Mouse (Mus musculus) splenic B cell, adult 2 months (primary cell): Measurements from ENCODE around the gene Safb.

Experiments
- DNase-seq: peaks from one replicate; pipeline ENCODE4 v3.0.0-alpha.2; 2011; ENCODE audit warnings: low read depth, low spot score
- H3K27me3 ChIP-seq: 2 replicates; pipeline ENCODE4 v1.6.1; 2012; ENCODE audit warnings: mild to moderate bottlenecking, low read length, moderate library complexity, mixed read lengths; ENCODE audit not compliant: control insufficient read depth, poor library complexity, insufficient read depth, severe bottlenecking
- H3K36me3 ChIP-seq: 2 replicates; pipeline ENCODE4 v1.6.1; 2012; ENCODE audit warnings: mild to moderate bottlenecking, low read length, moderate library complexity, mixed read lengths; ENCODE audit not compliant: control insufficient read depth, poor library complexity, insufficient read depth, severe bottlenecking

Gene Safb

GRCm38 (mm10) chr17:56584257-56585130 is at the start of gene Safb, which contains the start of gene Safb2:
Gene Safb, plus strand, starts transcription at chr17:56584825.
Gene Safb2, minus strand, starts transcription at chr17:56584585.
- Histone ChIP-seq H3K36me3 (peaks cover 4% of the 10 kb centered on the region; the same call in 1 of the 2 replicates), H3K27me3 (no peaks in the 10 kb centered on the region)
- DNase-seq = peak; percentile 100

GRCm38 (mm10) chr17:56536192-56536591 is 48.4 kb upstream of the Safb start:
- no peak for DNase-seq
- H3K36me3 ChIP-seq = no peaks in the 10 kb centered on the region
- H3K27me3 ChIP-seq = no peaks in the 10 kb centered on the region

DNA sequence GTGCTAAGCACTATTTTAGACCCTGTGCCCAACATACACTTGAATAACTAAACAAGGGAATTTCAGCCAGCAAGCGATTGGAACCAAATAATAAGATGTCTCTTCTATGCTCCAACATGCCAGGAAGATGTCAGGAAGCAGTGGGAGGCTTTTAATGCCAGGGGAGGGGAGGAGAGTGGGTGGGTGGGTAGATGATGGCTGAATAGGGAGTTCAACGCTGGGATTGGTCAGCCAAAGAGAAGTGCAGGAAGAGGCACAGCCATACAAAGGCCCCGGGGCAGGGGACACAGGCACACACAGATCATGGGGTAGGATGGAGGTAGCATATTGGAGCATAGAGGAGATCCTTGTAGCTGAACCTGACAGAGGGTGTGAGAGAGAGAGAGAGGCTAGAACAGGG is 47.8 kb upstream of the Safb start:
- H3K27me3 ChIP-seq = no peaks in the 10 kb centered on the region
- no peak for DNase-seq
- H3K36me3 ChIP-seq = no peaks in the 10 kb centered on the region

DNA sequence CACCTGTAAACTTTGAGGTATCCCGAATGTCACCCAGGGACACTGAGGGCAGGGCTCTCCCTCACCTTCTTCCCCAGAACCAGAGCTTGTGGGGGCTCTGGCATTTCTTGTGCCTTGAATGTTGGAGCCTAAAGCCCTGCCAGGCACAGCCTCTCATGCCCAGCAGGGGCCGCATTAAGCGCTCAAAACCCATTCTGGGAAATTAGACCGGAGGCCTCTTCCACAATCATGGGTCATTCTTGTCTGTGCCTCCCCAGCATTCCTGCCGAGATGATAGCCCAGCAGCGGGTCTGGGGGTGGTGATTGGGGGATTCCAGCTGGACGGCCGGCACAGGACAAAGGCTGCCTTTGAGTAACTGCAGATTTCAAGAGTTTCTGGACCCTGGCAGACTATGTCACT is 46.7 kb upstream of the Safb start:
- no peak for DNase-seq
- Histone ChIP-seq H3K36me3 (no peaks in the 10 kb centered on the region), H3K27me3 (no peaks in the 10 kb centered on the region)

DNA sequence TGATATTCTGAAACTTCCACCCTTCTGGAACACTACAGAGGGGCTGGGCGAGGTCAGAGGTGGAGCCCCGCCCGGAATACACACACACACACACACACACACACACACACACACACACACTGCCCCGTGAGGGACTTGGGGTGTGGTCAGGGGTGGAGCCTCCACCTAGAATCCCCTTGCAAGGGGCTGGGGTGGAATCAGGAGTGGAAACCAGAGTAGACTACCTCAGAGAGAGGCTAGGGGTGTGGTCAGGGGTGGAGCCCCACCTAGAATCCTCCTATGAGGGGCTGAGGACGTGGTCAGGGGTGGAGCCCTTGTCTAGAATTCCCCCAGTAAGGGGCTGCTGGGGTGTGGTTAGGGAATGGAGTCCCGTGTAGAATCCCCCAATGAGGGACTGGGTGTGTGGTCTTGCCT is 44.1 kb upstream of the Safb start:
- Histone ChIP-seq H3K27me3 (no peaks in the 10 kb centered on the region), H3K36me3 (no peaks in the 10 kb centered on the region)
- no peak for DNase-seq

DNA sequence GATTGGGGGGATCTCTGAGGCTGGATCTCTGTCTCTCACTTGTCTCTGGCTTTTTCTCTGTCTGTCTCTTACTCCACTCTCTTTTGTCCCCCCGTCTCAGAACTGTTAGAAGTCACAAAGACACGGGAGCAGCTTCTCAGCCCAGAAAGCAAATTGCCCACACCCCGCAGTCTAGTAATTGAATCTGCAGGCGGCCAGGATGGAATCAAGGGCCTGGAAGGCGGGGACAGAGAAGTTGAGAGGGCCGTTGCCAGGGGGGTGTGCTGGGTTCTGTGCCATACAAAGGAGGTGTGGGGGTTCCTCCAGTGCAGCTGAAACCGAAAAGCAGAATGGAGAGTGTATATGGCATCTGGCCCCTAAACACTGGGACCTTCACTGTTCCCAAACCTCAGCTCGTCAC is 41.9 kb upstream of the Safb start:
- Histone ChIP-seq H3K27me3 (no peaks in the 10 kb centered on the region), H3K36me3 (no peaks in the 10 kb centered on the region)
- no peak for DNase-seq

GRCm38 (mm10) chr17:56543684-56544224 is 40.9 kb upstream of the Safb start:
- no peaks in the 10 kb centered on the region for H3K27me3 ChIP-seq
- H3K36me3 ChIP-seq = no peaks in the 10 kb centered on the region
- DNase-seq = no peak

- H3K36me3 ChIP-seq = no peaks in the 10 kb centered on the region
- no peaks in the 10 kb centered on the region for H3K27me3 ChIP-seq
- no peak for DNase-seq
Measured at GRCm38 (mm10) chr17:56544699-56545387, 39.8 kb upstream of the Safb start.

DNA sequence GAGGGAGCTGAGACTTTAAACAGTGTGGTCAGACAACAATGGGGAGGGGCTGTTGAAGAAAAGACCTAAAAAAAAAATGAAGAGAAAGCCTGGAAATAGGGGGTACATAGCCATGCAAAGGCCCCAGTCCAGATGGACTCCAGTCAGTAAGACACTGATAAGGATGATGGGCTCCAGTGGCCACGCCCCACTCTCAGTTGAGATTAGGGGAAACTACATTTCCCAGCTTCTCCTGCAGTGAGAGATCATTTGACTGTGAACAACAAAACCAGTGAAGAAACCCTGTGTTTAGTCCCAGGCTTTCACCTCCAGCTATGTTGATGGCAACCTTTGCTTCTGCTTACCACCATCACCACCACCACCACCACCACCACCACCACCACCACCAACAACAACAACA is 38.7 kb upstream of the Safb start:
- Histone ChIP-seq H3K36me3 (no peaks in the 10 kb centered on the region), H3K27me3 (no peaks in the 10 kb centered on the region)
- DNase-seq = no peak

- no peak for DNase-seq
- H3K36me3 ChIP-seq = no peaks in the 10 kb centered on the region
- no peaks in the 10 kb centered on the region for H3K27me3 ChIP-seq
Measured at GRCm38 (mm10) chr17:56546576-56546975, 38.0 kb upstream of the Safb start.

GRCm38 (mm10) chr17:56547116-56547845 is 37.3 kb upstream of the Safb start:
- no peak for DNase-seq
- Histone ChIP-seq H3K36me3 (no peaks in the 10 kb centered on the region), H3K27me3 (no peaks in the 10 kb centered on the region)

GRCm38 (mm10) chr17:56547846-56548604 is 36.6 kb upstream of the Safb start:
- no peaks in the 10 kb centered on the region for H3K27me3 ChIP-seq
- no peaks in the 10 kb centered on the region for H3K36me3 ChIP-seq
- no peak for DNase-seq

DNA sequence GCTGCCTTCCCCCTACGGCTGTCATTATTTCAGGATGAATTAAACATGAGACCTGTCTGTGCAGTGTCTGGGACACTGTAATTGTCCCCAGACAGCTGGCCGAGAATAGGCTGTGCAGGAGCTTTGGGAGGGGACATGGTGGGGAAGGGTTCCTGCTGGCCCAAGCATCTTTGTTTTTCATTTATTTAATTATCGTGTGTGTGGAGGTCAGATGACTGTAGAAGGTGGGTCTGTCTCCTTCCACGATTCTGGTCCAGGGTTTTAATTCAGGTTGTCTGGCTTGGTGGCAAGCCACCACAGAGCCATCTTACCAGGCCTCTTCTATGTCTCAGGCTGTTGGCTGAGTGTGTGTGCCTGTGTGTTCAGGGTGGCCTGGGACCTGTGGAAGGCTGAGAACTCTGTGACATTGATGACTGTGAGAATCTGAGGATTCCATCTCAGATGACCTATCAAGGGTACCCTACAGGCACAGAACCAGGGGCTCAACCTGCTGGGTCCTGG is 36.0 kb upstream of the Safb start:
- no peaks in the 10 kb centered on the region for H3K36me3 ChIP-seq
- no peaks in the 10 kb centered on the region for H3K27me3 ChIP-seq
- DNase-seq = no peak
